Mouse (Mus musculus) cerebellum, adult (tissue): Measurements from ENCODE around the gene H13.
A peak's percentile ranks its signal among the peaks of the same experiment; 100 is the strongest.

Experiments used
- ATAC-seq: cut with Nextera tagmentation; 2 replicates; pipeline ENCODE4 v1.9.2; 2017; ENCODE audit warnings: mild to moderate bottlenecking, moderate library complexity, mixed read lengths; ENCODE audit not compliant: insufficient number of reproducible peaks, low FRiP score, low TSS enrichment

H13 gene

GRCm38 (mm10) chr2:152669256-152669638, at the start of gene H13:
Gene H13 (plus strand): TSS chr2:152669461.
- ATAC-seq, result peak; percentile 79

GRCm38 (mm10) chr2:152620367-152621134, 48.7 kb upstream of the H13 start:
- no peak for ATAC-seq

GRCm38 (mm10) chr2:152622151-152622550, 47.1 kb upstream of the H13 start:
- ATAC-seq, result no peak

GRCm38 (mm10) chr2:152622953-152623352, 46.3 kb upstream of the H13 start, which contains the start of gene Defb25:
Gene Defb25 (minus strand): TSS chr2:152623053.
- no peak for ATAC-seq

GRCm38 (mm10) chr2:152624566-152624965, 44.7 kb upstream of the H13 start:
- no peak for ATAC-seq

- no peak for ATAC-seq
Measured at GRCm38 (mm10) chr2:152625256-152625655, 44.0 kb upstream of the H13 start.

GRCm38 (mm10) chr2:152626774-152627591, 42.3 kb upstream of the H13 start, which contains the start of gene Rem1:
Gene Rem1 (plus strand): TSS chr2:152626951.
- no peak for ATAC-seq

GRCm38 (mm10) chr2:152628066-152628465, 41.2 kb upstream of the H13 start:
- no peak for ATAC-seq

- no peak for ATAC-seq
Measured at GRCm38 (mm10) chr2:152629239-152629638, 40.0 kb upstream of the H13 start.

GRCm38 (mm10) chr2:152629904-152630303, 39.4 kb upstream of the H13 start:
- ATAC-seq, result no peak

GRCm38 (mm10) chr2:152633334-152633733, 35.9 kb upstream of the H13 start:
- ATAC-seq, result no peak

GRCm38 (mm10) chr2:152634311-152634710, 35.0 kb upstream of the H13 start:
- no peak for ATAC-seq

GRCm38 (mm10) chr2:152636246-152637005, 32.8 kb upstream of the H13 start:
- no peak for ATAC-seq

GRCm38 (mm10) chr2:152637006-152637322, 32.3 kb upstream of the H13 start:
- no peak for ATAC-seq

GRCm38 (mm10) chr2:152637381-152637780, 31.9 kb upstream of the H13 start:
- ATAC-seq, result no peak

GRCm38 (mm10) chr2:152638865-152639264, 30.4 kb upstream of the H13 start:
- ATAC-seq, result no peak

- ATAC-seq, result no peak
Measured at GRCm38 (mm10) chr2:152639406-152640113, 29.7 kb upstream of the H13 start.

GRCm38 (mm10) chr2:152652901-152653620, 16.2 kb upstream of the H13 start:
- no peak for ATAC-seq

- no peak for ATAC-seq
Measured at GRCm38 (mm10) chr2:152653874-152654715, 15.2 kb upstream of the H13 start.
